Mouse (Mus musculus) small intestine, adult 2 months (tissue): Measurements from ENCODE around the gene Gm17359. TPM values are rescaled to one million over a fixed set of nuclear protein-coding genes. Genes with fewer than 3 reads are reported as not detected.

Experiments
- H3K27ac ChIP-seq: fragments of 200-500 bp; 2 replicates; pipeline ENCODE4 v1.5.1; 2012; ENCODE audit warnings: low read depth, low read length, control low read depth, inconsistent platforms; ENCODE audit not compliant: insufficient read depth
- H3K27me3 ChIP-seq: fragments of 200-500 bp; 2 replicates; pipeline ENCODE4 v1.6.1; 2012; ENCODE audit warnings: mild to moderate bottlenecking, moderate library complexity, low read length, inconsistent platforms; ENCODE audit not compliant: control insufficient read depth, insufficient read depth
- H3K36me3 ChIP-seq: fragments of 200-500 bp; 2 replicates; pipeline ENCODE4 v1.6.1; 2012; ENCODE audit warnings: mild to moderate bottlenecking, low read length, control low read depth, inconsistent platforms; ENCODE audit not compliant: control insufficient read depth, insufficient read depth
- H3K4me1 ChIP-seq: fragments of 200-500 bp; 2 replicates; pipeline ENCODE4 v1.6.1; 2012; ENCODE audit warnings: low read length, inconsistent platforms, mixed read lengths; ENCODE audit not compliant: control insufficient read depth, insufficient read depth, insufficient read length
- H3K4me3 ChIP-seq: fragments of 200-500 bp; 2 replicates; pipeline ENCODE4 v1.5.1; 2012; ENCODE audit warnings: low read depth, mild to moderate bottlenecking, control low read depth, inconsistent platforms, low read length, moderate library complexity
- CTCF ChIP-seq: fragments of 200-500 bp; IDR thresholded peaks from 2 replicates; pipeline ENCODE4 v1.5.1; 2012; ENCODE audit warnings: low read depth, mild to moderate bottlenecking, control low read depth, inconsistent platforms, low read length, moderate library complexity, mixed read lengths; ENCODE audit not compliant: insufficient replicate concordance, insufficient read length; ENCODE audit errors: extremely low read depth
- POLR2A ChIP-seq: fragments of 200-500 bp; IDR thresholded peaks from 2 replicates; pipeline ENCODE4 v1.6.1; 2012; ENCODE audit warnings: low read depth, mild to moderate bottlenecking, control low read depth, inconsistent platforms, low read length, moderate library complexity
- WGBS: fragments of 180-500 bp; shearing (Covaris S2); methylation state at CpG from one replicate; pipeline ENCODE4 v1.1.7; 2018; 5-methylcytosine and 5-hydroxymethylcytosine counted together
- polyA plus RNA-seq: library from polyadenylated mRNA; depleted of rRNA; stranded (reverse); fragments of >200 nt; gene quantifications from 2 replicates; pipeline ENCODE4 v1.2.3, GENCODE M21; 2012

Gm17359 gene
- polyA plus RNA-seq, 1 experiment: not detected

DNA sequence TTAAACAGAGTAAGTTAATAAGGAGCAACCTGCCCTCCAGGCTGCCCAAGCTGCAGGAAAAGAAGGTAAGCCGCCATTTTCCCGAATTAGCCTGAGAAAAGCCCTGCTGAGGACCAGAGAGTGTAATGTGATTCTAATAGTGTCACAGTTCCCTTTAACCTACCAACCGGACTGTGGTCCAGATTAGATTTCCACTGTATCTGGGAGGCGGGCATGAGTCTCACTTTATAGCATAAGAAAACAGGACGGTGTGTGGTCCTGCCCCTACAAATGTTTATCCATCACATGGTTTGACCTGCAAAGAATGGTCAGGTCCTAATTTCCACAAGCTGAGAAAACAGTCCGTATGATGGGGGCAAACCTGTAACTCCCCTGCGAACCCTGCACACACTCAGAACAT lies 112.9 kb downstream of the Gm17359 start:
- Histone ChIP-seq H3K27me3 (no peaks in the 10 kb centered on the region), H3K4me3 (no peak overlapping the region), H3K36me3 (no peaks in the 10 kb centered on the region), H3K27ac (no peak overlapping the region), H3K4me1 (no peaks in the 10 kb centered on the region)
- 90% methylated on average over 7 of the region's 7 CpGs for WGBS
- TF ChIP-seq CTCF: no peak

DNA sequence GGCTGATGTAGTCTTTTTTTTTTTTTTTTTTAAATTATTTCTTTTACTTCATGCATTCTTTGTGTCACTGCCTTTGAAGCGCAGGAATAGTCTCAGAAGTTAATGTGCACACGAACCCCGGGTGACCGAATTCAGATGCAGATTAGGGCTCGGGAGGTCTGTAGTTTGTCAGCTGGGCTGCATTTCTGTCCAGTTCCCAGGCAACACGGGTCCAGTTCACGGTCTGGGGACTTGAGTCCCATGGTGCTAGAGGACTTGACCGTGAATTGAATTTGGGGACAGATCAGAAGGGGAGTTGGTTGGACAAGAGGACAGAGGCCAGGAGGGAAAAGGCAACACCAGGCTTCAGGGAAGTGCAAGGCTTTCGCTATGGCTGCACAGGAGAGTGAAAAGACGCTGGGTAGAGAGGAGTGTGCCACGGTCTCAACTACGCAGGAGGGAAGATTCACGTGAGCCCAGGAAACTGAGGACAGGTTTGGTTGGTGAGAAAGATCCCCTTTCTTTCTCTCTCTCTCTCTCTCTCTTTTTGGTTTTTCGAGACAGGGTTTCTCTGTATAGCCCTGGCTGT lies 116.3 kb downstream of the Gm17359 start:
- Histone ChIP-seq H3K27ac (no peak overlapping the region), H3K4me1 (no peaks in the 10 kb centered on the region), H3K4me3 (no peak overlapping the region), H3K36me3 (no peaks in the 10 kb centered on the region), H3K27me3 (no peaks in the 10 kb centered on the region)
- TF ChIP-seq CTCF: no peak
- no peak for TF ChIP-seq POLR2A
- 89% methylated on average over 14 of the region's 14 CpGs for WGBS

DNA sequence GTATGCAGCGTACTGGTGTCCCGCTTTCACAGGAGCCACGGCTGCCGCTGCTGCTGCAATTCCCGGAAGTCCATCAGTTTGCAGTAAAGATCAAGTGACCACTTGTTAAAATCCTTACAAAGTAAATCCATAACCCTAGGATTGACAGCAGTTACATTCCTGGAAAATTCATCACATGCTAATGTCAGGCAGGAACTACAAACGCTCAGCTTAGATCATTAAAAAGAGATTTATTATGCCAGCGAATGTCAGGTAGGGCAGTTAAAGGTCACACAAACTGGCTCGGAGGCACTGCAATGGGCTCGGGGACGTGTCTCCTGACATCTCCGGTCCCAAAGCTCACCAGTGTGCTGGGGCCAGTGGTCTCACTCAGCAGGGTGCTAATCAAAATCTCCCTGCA lies 119.3 kb downstream of the Gm17359 start:
- Histone ChIP-seq H3K27ac (no peak overlapping the region), H3K27me3 (no peaks in the 10 kb centered on the region), H3K4me3 (no peak overlapping the region), H3K36me3 (peaks cover 7% of the 10 kb centered on the region), H3K4me1 (no peaks in the 10 kb centered on the region)
- WGBS: 80% methylated on average over 11 of the region's 11 CpGs
- TF ChIP-seq POLR2A (no peak), CTCF (no peak)

DNA sequence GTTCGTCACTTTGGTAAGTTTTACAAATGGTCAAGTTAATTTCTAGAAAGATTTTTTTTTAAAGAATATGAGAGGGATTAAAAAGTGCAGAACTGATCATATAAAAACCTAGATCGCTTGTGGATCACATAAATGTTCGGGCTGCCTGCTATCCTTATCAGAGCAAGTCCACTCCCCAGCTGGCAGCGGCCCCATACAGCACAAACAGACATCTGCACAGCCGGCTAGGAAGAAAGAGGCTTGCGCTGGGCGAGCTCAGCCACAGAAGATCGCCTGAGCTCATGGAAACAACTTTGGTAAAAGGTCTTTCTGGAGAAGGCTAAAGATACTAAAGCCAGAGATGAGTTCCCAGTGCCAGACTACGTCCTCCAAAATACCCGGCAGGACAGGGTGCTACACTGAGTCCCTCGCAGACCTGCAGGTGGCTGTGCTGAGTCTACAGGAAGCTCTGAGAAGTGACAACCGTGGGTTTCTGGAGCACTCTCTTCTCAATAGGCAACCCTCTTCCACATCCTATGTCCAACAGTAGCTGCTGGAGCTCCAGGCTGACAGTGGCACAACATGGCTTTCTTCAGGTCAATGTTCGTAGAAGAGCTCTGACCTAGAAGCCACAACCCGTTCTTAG lies 122.3 kb downstream of the Gm17359 start:
- H3K4me1 ChIP-seq: no peaks in the 10 kb centered on the region
- TF ChIP-seq POLR2A (no peak), CTCF (no peak)
- peaks cover 9% of the 10 kb centered on the region for H3K36me3 ChIP-seq
- H3K4me3 ChIP-seq: no peak overlapping the region
- no peaks in the 10 kb centered on the region for H3K27me3 ChIP-seq
- WGBS: 78% methylated on average over 14 of the region's 14 CpGs
- H3K27ac ChIP-seq: no peak overlapping the region

DNA sequence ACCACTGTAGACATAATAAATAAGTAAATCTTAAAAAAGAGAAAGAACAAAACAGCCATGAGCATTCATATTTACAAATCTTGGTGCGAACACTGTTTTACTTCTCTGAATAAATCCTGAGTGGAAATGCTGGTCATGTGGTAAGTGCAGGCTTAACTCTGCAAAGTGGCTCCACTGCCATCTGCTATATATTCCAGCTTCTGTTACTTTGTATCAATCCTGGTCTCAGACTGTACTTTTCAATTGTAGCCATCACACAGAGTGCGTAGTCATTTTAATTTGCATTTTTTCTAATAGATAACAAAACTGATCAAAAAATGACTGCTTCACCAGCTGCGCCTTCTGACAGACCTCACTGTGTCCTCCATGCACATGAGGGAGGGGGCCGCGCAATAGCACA lies 133.0 kb downstream of the Gm17359 start:
- H3K4me3 ChIP-seq: no peak overlapping the region
- H3K36me3 ChIP-seq: peaks cover 3% of the 10 kb centered on the region
- TF ChIP-seq CTCF (no peak), POLR2A (no peak)
- no peaks in the 10 kb centered on the region for H3K4me1 ChIP-seq
- no peaks in the 10 kb centered on the region for H3K27me3 ChIP-seq
- WGBS: 99% methylated on average over 5 of the region's 5 CpGs
- H3K27ac ChIP-seq: no peak overlapping the region

DNA sequence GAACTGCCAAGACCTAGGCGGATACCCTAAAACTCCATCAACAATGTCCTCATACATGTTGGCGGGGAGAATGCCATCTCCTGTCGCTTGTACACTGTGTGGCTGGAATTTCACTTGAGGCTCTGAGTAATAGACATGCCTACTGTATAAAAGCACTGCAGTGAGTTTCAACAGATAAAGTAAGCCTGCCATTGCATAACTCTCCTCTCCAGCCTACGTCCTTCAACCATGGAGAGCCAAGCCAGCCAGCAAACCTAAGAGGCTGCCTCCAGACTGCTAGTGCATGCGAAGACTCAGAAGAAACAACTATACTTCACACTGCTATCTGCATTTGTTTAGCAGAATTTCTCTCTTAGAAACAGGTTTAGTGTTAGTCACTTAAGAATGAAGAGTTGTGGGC lies 135.9 kb downstream of the Gm17359 start:
- Histone ChIP-seq H3K36me3 (peaks cover 5% of the 10 kb centered on the region), H3K4me3 (no peak overlapping the region), H3K27ac (no peak overlapping the region), H3K4me1 (no peaks in the 10 kb centered on the region), H3K27me3 (no peaks in the 10 kb centered on the region)
- no peak for TF ChIP-seq CTCF
- no peak for TF ChIP-seq POLR2A
- WGBS: 94% methylated on average over 5 of the region's 5 CpGs

DNA sequence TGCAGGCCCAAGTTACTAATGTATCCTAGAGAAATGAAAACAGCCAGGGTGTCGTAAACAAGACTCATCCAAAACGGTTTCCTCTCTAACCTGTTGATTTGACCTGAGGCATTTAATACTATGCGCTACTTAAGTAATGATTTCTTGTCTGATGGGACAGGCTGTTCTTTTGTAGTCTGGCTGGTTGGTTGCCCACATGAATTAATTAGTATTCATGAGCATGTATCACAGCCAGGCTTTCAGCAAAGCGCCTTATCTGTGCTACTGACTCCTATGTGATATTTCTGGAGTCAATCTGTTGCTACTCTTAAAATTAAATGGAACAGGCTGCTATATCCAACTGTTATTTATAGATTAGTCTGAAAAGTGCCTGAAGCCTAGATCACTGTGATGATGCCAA lies 138.4 kb downstream of the Gm17359 start:
- WGBS: 82% methylated on average over 4 of the region's 4 CpGs

DNA sequence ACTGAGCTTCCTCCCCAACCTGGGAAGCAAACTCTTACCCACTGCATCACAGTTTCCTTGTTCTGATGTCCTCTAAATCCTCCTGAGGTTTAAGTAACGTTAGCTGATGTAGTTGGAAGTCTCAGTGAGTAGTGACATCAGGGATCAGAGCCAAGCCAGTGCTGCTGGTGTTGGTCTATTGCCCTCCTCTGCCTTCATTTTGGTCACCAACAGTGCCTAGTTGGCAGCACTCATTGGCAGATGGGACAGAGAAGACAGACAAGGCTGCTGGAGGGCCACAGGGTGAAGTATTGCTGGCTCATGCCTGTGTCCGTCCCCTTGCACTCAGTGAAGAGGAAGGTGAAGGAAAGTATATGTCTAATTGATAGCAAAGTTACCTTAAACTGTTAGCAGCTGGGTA lies 139.5 kb downstream of the Gm17359 start:
- TF ChIP-seq POLR2A: no peak
- no peak for TF ChIP-seq CTCF
- H3K36me3 ChIP-seq: peaks cover 10% of the 10 kb centered on the region
- no peak overlapping the region for H3K27ac ChIP-seq
- H3K27me3 ChIP-seq: no peaks in the 10 kb centered on the region
- 88% methylated on average over 2 of the region's 2 CpGs for WGBS
- no peaks in the 10 kb centered on the region for H3K4me1 ChIP-seq
- no peak overlapping the region for H3K4me3 ChIP-seq

More for the DNA sequence above, 138.4 kb downstream of the Gm17359 start:
- Histone ChIP-seq H3K36me3 (peaks cover 8% of the 10 kb centered on the region), H3K27me3 (no peaks in the 10 kb centered on the region), H3K4me3 (no peak overlapping the region), H3K4me1 (no peaks in the 10 kb centered on the region), H3K27ac (no peak overlapping the region)
- no peak for TF ChIP-seq CTCF
- no peak for TF ChIP-seq POLR2A
